Mouse (Mus musculus) forebrain, embryonic 16.5 days (tissue): ENCODE data around the gene Ifitm3. TPM values are rescaled to one million over a fixed set of nuclear protein-coding genes. Genes with fewer than 3 reads are reported as not detected.
"Not testable (repeated sequence)": the region's sequence is repeated elsewhere in the genome, so short reads cannot be mapped to it uniquely, and the experiment has no call there.

ENCODE experiments used
- ATAC-seq: fragments of 200-750 bp; cut with Nextera tagmentation; 2 replicates; pipeline ENCODE4 v1.8.0; 2017; ENCODE audit warnings: mild to moderate bottlenecking, moderate library complexity
- H3K27ac ChIP-seq: fragments of 300-500 bp; sonication (generic); 2 replicates; pipeline ENCODE4 v1.5.1; 2014; ENCODE audit warnings: low read length, control low read depth
- H3K27me3 ChIP-seq: fragments of 300-500 bp; sonication (generic); replicated peaks from 2 replicates; pipeline ENCODE4 v1.6.1; 2014; ENCODE audit warnings: low read length; ENCODE audit not compliant: control insufficient read depth, insufficient read depth
- H3K36me3 ChIP-seq: fragments of 300-500 bp; sonication (generic); 2 replicates; pipeline ENCODE4 v1.6.1; 2014; ENCODE audit not compliant: control insufficient read depth, insufficient read depth
- H3K4me1 ChIP-seq: fragments of 300-500 bp; sonication (generic); replicated peaks from 2 replicates; pipeline ENCODE4 v1.6.1; 2014; ENCODE audit warnings: low read length; ENCODE audit not compliant: control insufficient read depth, insufficient read depth
- H3K4me2 ChIP-seq: fragments of 300-500 bp; sonication (generic); 2 replicates; pipeline ENCODE4 v1.6.1; 2014; ENCODE audit warnings: mild to moderate bottlenecking, low read length, control low read depth
- H3K4me3 ChIP-seq: fragments of 300-500 bp; sonication (generic); replicated peaks from 2 replicates; pipeline ENCODE4 v1.5.1; 2014; ENCODE audit warnings: mild to moderate bottlenecking, low read length, control low read depth
- H3K9ac ChIP-seq: fragments of 300-500 bp; sonication (generic); replicated peaks from 2 replicates; pipeline ENCODE4 v1.6.1; 2014; ENCODE audit warnings: low read depth, low read length, control low read depth
- H3K9me3 ChIP-seq: fragments of 300-500 bp; sonication (generic); 2 replicates; pipeline ENCODE4 v1.6.1; 2016; ENCODE audit warnings: low read length; ENCODE audit not compliant: control insufficient read depth
- WGBS: fragments of 180-500 bp; shearing (Covaris S2); extraction: QIAGEN DNeasy Blood & Tissue Kit; methylation state at CpG from one replicate; pipeline ENCODE4 v1.1.7; 2014; 5-methylcytosine and 5-hydroxymethylcytosine counted together
- polyA plus RNA-seq: library from polyadenylated mRNA; unstranded; fragments of >200 nt; fragmentation: Nextera tagmentation; extraction: Ambion mirVana; gene quantifications from 2 replicates; pipeline ENCODE4 v1.2.1, GENCODE M21; 2015

The Ifitm3 gene
- polyA plus RNA-seq, 1 experiment from 2014 or later = 21.0 TPM

DNA sequence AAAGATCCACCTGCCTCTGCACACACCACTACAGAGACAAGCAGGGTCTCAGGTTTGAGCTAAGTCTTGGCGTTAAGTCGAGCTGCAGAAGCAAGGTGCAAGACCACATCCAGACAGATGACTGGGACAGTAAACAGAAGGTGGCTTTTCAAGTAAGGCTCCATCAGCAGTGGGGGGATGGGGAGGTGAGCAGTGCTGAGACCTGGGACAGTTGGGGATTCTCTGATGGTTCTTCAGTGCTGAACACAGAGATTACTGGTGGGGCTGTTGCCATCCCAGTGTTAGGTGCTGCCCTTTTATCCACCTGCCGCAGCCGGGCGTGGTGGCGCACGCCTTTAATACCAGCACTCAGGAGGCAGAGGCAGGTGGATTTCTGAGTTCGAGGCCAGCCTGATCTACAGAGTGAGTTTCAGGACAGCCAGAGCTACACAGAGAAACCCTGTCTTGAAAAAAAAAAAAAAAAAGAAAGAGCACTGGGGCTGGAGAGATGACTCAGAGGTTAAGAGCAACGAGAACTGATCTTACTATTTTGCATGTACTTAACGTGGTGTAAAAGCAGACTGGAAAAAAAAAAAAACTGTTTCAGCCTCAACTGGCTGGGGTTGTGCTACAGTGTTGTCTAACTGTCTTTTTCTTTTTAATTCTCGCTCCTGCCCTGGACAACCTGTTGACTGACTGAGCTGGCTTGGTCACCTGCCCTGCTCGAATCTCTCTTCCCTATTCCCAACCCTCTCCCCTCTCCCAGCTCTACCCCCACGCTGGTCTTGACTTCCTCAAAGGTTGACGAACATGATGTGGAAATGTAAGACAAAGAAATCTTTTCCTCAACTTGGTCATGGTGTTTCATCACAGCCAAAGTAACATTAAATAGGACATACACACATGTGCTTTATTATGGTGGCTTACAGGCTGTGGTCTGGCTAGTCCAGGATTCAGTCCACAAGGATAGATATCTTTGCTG lies 11.2 kb upstream of the Ifitm3 start:
- Histone ChIP-seq H3K27ac (no peak overlapping the region), H3K9ac (no peak overlapping the region), H3K36me3 (no peaks in the 10 kb centered on the region), H3K9me3 (no peaks in the 10 kb centered on the region), H3K27me3 (no peaks in the 10 kb centered on the region), H3K4me2 (no peak overlapping the region), H3K4me1 (peaks cover 13% of the 10 kb centered on the region), H3K4me3 (no peak overlapping the region)
- 90% methylated on average over 14 of the region's 14 CpGs for WGBS
- ATAC-seq = no peak

DNA sequence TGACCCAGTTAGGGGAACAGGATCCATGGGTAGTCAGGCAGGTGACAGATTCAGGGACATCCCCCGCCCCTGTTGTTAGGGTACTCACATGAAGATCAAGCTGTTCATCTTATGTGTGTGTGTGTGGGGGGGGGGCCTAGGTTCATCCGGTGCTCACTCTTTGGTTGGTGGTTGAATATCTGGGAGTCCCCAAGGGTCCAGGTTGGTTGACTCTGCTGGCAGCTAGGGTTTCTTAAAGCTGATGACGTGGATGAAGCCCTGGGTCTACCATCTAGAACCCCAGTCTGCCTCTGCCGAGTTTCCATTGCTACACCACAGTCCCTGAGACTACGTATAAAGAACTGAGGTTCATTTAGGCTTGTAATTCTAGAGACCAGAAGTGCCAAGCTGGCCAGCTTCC lies 8.5 kb upstream of the Ifitm3 start:
- H3K4me3 ChIP-seq = no peak overlapping the region
- no peaks in the 10 kb centered on the region for H3K4me1 ChIP-seq
- H3K9me3 ChIP-seq = no peaks in the 10 kb centered on the region
- H3K27me3 ChIP-seq = no peaks in the 10 kb centered on the region
- ATAC-seq = no peak
- WGBS = 92% methylated on average over 5 of the region's 5 CpGs
- H3K4me2 ChIP-seq = no peak overlapping the region
- no peak overlapping the region for H3K9ac ChIP-seq
- no peaks in the 10 kb centered on the region for H3K36me3 ChIP-seq
- H3K27ac ChIP-seq = no peak overlapping the region

DNA sequence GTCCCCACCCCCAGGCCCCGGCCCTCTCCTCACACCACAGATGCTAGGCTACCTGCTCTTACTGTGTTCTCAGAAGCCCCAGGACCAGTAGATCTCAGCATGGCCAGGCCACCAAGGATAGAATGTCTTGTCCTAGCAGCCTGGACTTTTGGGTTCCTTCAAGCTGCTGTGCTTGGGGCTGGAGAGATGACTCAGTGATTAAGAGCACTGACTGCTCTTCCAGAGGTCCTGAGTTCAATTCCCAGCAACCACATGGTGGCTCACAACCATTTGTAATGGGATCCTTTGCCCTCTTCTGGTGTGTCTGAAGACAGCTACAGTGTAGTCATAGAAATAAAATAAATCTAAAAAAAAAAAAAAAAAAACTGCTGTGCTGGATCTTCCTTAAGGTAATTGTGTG lies 7.3 kb upstream of the Ifitm3 start, which contains the start of gene Ifitm6:
Gene Ifitm6 (minus strand): TSS at position 101 of the 400 bp plus-strand sequence.
- not testable (repeated sequence) for H3K27me3 ChIP-seq, H3K4me3 ChIP-seq, H3K9ac ChIP-seq, ATAC-seq, H3K27ac ChIP-seq, H3K4me2 ChIP-seq, H3K9me3 ChIP-seq, H3K4me1 ChIP-seq, H3K36me3 ChIP-seq
- 72% methylated on average over 1 of the region's 1 CpGs for WGBS

DNA sequence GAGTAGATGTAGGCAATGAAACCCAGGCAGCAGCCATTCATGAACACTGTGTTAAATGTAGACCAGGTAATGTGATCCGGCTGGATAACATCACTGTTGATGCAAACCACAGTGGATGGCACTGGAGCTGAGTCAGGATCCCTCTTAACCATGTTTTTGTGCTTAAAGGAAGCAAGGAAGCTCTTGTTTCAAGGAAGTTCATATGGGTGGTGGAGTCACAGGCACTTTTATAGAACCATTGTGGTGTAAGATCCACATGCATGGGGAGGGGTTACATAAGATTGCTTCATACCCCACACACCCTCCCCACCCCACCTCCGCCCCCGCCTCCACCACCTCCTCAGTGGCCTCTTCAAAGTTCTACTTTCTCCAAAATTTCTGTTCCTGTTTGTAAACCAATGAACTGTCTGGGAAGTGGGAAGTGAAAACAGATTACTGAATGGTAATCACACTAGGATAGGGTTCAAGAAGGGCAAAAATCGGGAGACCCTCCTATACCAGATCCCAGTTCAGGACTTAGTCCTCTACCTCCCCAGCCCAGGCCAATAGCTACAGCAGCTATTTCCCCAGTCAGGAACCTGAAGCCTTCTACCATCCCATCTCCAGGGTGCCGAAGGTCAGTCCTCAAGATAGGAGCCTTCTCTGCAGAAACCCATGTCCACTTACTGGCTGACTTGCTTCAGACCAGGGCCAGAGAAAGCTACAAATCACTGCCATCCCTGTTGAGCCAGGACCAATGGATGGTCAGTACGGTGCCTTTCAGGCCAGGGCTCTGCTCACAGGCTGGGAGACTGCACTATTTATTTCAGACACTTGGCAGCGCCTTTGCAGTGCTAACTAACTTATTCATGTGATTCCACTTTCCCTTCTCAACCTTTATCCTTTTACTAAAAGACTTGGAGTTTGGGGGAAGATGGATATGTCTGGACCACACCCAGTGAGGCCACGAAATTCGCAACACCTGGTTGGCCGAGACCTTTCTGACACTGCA lies 6.4 kb upstream of the Ifitm3 start:
- no peak for ATAC-seq
- WGBS = 88% methylated on average over 10 of the region's 10 CpGs
- no peaks in the 10 kb centered on the region for H3K4me1 ChIP-seq

DNA sequence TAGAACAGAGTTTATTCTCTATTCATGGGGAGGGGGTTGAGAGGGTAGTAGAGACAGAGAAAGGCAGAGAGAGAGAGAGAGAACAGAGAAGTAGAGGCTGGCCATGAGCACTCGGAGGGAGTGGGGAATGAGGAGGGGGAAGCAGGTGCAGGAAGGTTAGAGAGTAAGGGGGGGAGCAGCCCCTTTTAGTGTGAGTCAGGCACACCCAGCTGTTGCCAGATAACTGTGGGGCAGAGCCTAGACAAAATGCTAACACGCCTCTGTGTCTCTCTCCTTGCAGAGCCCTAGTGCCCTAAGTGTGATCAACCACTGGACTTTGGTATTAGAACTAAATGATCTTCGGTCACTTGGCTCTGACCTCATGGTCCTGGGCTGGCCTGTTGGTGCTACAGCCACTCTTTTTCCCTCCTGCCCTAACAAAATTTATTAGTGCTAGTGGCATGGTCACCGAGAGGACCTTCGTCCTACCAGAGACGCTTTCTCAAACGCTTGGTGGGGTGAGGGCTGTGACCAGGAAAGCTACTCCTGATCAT lies 734 bp upstream of the Ifitm3 start:
- Histone ChIP-seq H3K27me3 (no peaks in the 10 kb centered on the region), H3K9me3 (no peaks in the 10 kb centered on the region)
- no peak for ATAC-seq

More for the DNA sequence above, 6.4 kb upstream of the Ifitm3 start:
- Histone ChIP-seq H3K4me2 (no peak overlapping the region), H3K36me3 (no peaks in the 10 kb centered on the region), H3K9ac (no peak overlapping the region), H3K4me3 (no peak overlapping the region), H3K27ac (no peak overlapping the region), H3K27me3 (no peaks in the 10 kb centered on the region), H3K9me3 (no peaks in the 10 kb centered on the region)

DNA sequence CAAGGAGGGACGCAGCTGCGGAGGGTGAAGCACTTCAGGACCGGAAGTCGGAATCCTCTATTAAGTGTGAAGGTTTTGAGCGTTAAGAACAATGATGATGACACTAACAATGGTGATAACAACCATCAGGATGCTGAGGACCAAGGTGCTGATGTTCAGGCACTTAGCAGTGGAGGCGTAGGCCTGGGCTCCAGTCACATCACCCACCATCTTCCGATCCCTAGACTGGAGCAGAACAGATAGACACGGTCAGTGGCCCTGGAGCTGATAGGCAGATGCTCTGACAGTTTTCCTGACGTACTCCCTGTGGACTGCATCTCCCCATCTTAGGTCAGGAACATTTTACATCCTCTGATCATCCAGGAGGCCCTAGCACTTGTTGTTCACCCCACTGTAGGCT lies 905 bp downstream of the Ifitm3 start:
- WGBS = 92% methylated on average over 9 of the region's 9 CpGs
- Histone ChIP-seq H3K4me3 (no peak overlapping the region), H3K36me3 (no peaks in the 10 kb centered on the region), H3K9ac (no peak overlapping the region), H3K9me3 (no peaks in the 10 kb centered on the region), H3K27ac (no peak overlapping the region), H3K4me2 (no peak overlapping the region), H3K4me1 (peaks cover 3% of the 10 kb centered on the region; the same call in 1 of the 2 replicates), H3K27me3 (no peaks in the 10 kb centered on the region)
- no peak for ATAC-seq

More for the DNA sequence above, 734 bp upstream of the Ifitm3 start:
- Histone ChIP-seq H3K27ac (no peak overlapping the region), H3K4me3 (no peak overlapping the region), H3K4me1 (peaks cover 3% of the 10 kb centered on the region; the same call in 1 of the 2 replicates), H3K9ac (no peak overlapping the region), H3K4me2 (no peak overlapping the region), H3K36me3 (no peaks in the 10 kb centered on the region)
- 85% methylated on average over 7 of the region's 7 CpGs for WGBS

DNA sequence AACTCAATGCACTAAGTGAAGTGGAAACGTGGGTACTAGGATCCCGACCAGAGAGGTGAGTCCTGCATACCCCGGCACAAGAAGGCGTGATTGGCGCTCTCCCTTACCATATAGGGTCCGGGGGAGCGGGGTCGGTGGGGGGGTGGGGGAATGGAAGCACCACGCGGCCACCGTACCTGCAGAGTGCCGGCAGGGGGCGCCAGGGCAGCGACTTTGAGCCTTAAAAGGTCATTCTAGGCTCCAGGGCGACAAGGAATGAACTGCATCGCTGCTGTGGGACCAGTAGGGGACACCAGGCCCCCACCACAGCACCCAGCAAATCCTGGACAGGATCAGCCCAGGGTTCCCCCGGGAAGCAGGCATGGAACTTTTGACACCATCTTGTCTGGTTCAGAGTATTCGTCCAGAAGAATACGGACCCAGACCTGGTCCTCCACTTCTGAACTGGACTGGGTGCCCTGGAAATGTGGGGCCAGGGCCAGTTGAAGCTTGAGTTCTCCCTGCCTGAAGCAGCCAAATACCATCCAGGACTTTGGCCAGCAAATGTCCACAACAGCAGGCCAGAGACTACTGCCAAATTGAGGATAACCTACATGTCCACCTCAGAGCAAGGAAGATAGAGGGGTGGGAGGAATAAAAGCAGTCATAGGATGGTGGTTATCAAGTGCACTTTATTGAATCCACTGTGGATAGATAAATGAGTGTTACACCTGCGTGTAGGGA lies 1.5 kb downstream of the Ifitm3 start:
- H3K4me2 ChIP-seq = no peak overlapping the region
- 7% methylated on average over 20 of the region's 20 CpGs for WGBS
- peak; percentile 73; the same call in 1 of the 2 replicates for ATAC-seq
- H3K4me1 ChIP-seq = peaks cover 3% of the 10 kb centered on the region; the same call in 1 of the 2 replicates
- no peak overlapping the region for H3K27ac ChIP-seq
- no peaks in the 10 kb centered on the region for H3K36me3 ChIP-seq
- no peaks in the 10 kb centered on the region for H3K9me3 ChIP-seq
- no peak overlapping the region for H3K4me3 ChIP-seq
- H3K9ac ChIP-seq = no peak overlapping the region
- H3K27me3 ChIP-seq = no peaks in the 10 kb centered on the region

DNA sequence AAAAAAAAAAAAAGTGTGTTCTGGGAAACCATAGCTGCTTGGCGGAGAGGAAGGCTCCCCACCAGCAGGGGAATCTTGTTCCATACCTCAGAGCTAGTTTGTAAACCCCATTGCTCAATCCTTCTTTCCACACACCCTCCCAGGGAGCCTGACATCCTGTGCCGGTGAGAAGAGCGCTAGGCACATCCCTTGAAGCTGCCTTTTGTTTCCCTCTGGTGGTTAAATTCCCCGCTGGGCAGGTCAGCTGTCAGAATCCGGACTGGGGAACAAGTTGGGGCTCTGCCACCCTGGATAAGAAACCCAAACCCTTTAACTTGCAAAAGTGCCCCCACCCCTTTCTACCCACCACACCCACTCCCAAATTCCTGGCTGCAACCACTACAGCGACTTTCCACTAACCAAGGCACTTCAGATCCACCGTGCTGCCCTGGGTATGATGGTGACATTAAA lies 2.2 kb downstream of the Ifitm3 start:
- no peak overlapping the region for H3K4me2 ChIP-seq
- ATAC-seq = no peak
- no peak overlapping the region for H3K4me3 ChIP-seq

More for the DNA sequence above, 2.2 kb downstream of the Ifitm3 start:
- Histone ChIP-seq H3K9ac (no peak overlapping the region), H3K27ac (no peak overlapping the region), H3K36me3 (no peaks in the 10 kb centered on the region), H3K27me3 (no peaks in the 10 kb centered on the region), H3K9me3 (no peaks in the 10 kb centered on the region), H3K4me1 (peaks cover 3% of the 10 kb centered on the region; the same call in 1 of the 2 replicates)
- WGBS = 11% methylated on average over 7 of the region's 7 CpGs
